Mouse (Mus musculus) heart, adult 2 months (tissue): Measurements from ENCODE around the gene Cdc42ep2. TPM values are rescaled to one million over a fixed set of nuclear protein-coding genes. Genes with fewer than 3 reads are reported as not detected.

Experiments used
- DNase-seq, 2 experiments: peaks; one replicate each; pipeline ENCODE4 v3.0.0; 2021
- H3K27ac ChIP-seq: fragments of 200-600 bp; 2 replicates; pipeline ENCODE4 v1.8.1; 2022
- H3K27me3 ChIP-seq: fragments of 200-500 bp; 2 replicates; pipeline ENCODE4 v1.6.1; 2012; ENCODE audit warnings: mild to moderate bottlenecking, low read length, inconsistent platforms, mixed read lengths; ENCODE audit not compliant: control insufficient read depth, insufficient read depth
- H3K36me3 ChIP-seq: fragments of 200-500 bp; 2 replicates; pipeline ENCODE4 v1.6.1; 2012; ENCODE audit warnings: low read length, inconsistent platforms; ENCODE audit not compliant: control insufficient read depth, insufficient read depth
- H3K4me1 ChIP-seq: fragments of 200-500 bp; 2 replicates; pipeline ENCODE4 v1.6.1; 2011; ENCODE audit warnings: low read length; ENCODE audit not compliant: control insufficient read depth, insufficient read depth
- H3K4me3 ChIP-seq: fragments of 200-600 bp; 2 replicates; pipeline ENCODE4 v1.8.1; 2022
- H3K79me2 ChIP-seq: fragments of 200-500 bp; replicated peaks from 2 replicates; pipeline ENCODE4 v1.6.1; 2012; ENCODE audit warnings: mild to moderate bottlenecking, inconsistent platforms, low read length, moderate library complexity, mixed read lengths; ENCODE audit not compliant: control insufficient read depth, insufficient read depth
- H3K9ac ChIP-seq: fragments of 200-500 bp; 2 replicates; pipeline ENCODE4 v1.6.1; 2012; ENCODE audit warnings: low read depth, mild to moderate bottlenecking, control low read depth, inconsistent platforms, low read length, mixed read lengths
- CTCF ChIP-seq: fragments of 200-600 bp; IDR thresholded peaks from 2 replicates; pipeline ENCODE4 v1.8.1; 2022; ENCODE audit warnings: antibody characterized with exemption, mild to moderate bottlenecking, moderate library complexity
- EP300 ChIP-seq: fragments of 200-500 bp; IDR thresholded peaks from 2 replicates; pipeline ENCODE4 v1.6.1; 2011; ENCODE audit warnings: low read depth, low read length, control low read depth; ENCODE audit not compliant: insufficient read depth
- POLR2A ChIP-seq: fragments of 200-500 bp; IDR thresholded peaks from 2 replicates; pipeline ENCODE4 v1.6.1; 2011; ENCODE audit warnings: mild to moderate bottlenecking, low read depth, low read length, control low read depth; ENCODE audit not compliant: insufficient read depth
- WGBS: fragments of 180-500 bp; shearing (Covaris S2); methylation state at CpG from one replicate; pipeline ENCODE4 v1.1.7; 2018; 5-methylcytosine and 5-hydroxymethylcytosine counted together
- intact Hi-C: fragments of 180-260 bp; cut with DNase I; formaldehyde crosslinking; loops from one replicate; pipeline ENCODE4 v1.15.1; 2025
- polyA plus RNA-seq: library from polyadenylated mRNA; depleted of rRNA; stranded (reverse); fragments of >200 nt; gene quantifications from 2 replicates; pipeline ENCODE4 v1.2.3, GENCODE M21; 2012
- total RNA-seq, 2 experiments: library from RNA; stranded (reverse); gene quantifications; 2 replicates each; pipeline ENCODE4 v1.2.3; 2021

Gene Cdc42ep2
- total and polyA plus RNA-seq, 3 experiments: 8.0 to 11.7 (median 8.4) TPM

DNA sequence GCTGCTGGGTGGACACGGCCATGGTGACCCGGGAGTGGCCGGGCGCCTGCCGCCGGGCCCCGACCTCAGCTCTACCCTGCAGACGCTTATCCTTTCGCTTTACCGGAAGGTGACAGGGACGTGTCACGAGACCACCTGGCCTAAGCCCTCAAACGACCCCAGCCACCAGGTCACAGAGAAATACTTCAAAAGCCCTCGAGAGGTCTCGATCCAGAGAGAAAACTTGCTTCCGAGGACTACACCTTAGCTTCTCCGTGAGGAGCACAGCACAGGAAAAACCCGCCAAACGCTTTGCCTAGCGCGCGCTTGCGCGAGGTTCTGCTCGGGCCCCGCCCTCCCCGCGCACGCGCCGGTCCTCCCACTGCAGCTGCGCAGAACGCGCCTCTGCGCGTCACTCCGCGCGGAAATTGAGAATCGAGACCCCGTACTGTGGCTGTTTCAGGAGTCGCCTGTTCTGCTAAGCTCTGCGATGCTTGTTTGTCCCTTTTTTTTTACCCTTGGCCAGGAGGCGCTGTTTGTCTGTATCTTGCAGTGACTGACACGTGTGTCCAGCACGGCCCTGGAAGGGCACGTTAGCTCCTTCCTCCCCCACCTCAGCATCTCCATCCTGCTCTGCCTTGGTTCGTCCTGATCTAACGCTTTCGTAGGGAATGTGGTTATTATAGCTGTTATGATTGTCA, 39.4 kb upstream of the Cdc42ep2 start, which contains the start of gene Pola2:
Pola2 (minus strand) TSS at position 320 of the 680 bp plus-strand sequence.
- no peaks in the 10 kb centered on the region for H3K36me3 ChIP-seq
- WGBS: under 1% methylated on average over 50 of the region's 50 CpGs
- no peaks in the 10 kb centered on the region; the same call in 1 of the 2 replicates for H3K79me2 ChIP-seq
- peaks cover 2% of the 10 kb centered on the region for H3K4me1 ChIP-seq
- H3K4me3 ChIP-seq: peak within 1 kb of the TSS; percentile 75
- H3K27me3 ChIP-seq: no peaks in the 10 kb centered on the region
- intact Hi-C loops: loop anchor here (2.0 to 10.0 kb wide), 2 partner anchors 81 to 371 kb away; partner anchors contain the start of gene Men1
- DNase-seq: peak; percentile 92 to 93
- no peak; the same call in none of the 2 replicates for TF ChIP-seq POLR2A
- TF ChIP-seq EP300: 0 out of 2 replicates have a peak, but pooled peaks have one; percentile 21
- no peak for TF ChIP-seq CTCF
- peak within 1 kb of the TSS; percentile 70 for H3K9ac ChIP-seq
- peak within 1 kb of the TSS; percentile 72 for H3K27ac ChIP-seq

DNA sequence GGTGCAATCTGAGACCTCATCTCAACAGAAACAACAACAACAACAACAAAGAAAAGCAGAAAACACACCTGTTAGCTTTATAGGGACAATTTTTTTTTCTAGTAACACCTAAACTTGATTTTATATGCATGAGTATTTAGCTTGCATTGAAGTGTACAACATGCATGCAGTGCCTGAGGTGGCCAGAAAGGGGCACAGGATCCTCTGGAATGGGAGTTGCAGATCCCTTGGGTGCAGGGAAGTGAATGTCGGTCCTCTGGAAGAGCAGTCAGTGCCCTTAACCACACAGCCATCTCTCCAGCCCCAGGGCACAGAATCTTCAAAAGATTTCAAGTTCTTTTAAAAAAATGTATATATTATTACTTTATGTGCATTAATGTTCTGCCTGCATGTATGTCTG, 38.0 kb upstream of the Cdc42ep2 start:
- Histone ChIP-seq H3K4me1 (peaks cover 2% of the 10 kb centered on the region), H3K9ac (no peak overlapping the region), H3K27ac (no peak overlapping the region), H3K79me2 (no peaks in the 10 kb centered on the region; the same call in 1 of the 2 replicates), H3K27me3 (no peaks in the 10 kb centered on the region), H3K36me3 (no peaks in the 10 kb centered on the region), H3K4me3 (no peak overlapping the region)
- 7% methylated on average over 1 of the region's 1 CpGs for WGBS
- no peak for DNase-seq
- intact Hi-C loops: loop anchor here (10.0 kb wide), 1 partner anchor 372 kb away; the partner anchor contains the start of gene Men1
- TF ChIP-seq CTCF (no peak), EP300 (no peak), POLR2A (no peak)

DNA sequence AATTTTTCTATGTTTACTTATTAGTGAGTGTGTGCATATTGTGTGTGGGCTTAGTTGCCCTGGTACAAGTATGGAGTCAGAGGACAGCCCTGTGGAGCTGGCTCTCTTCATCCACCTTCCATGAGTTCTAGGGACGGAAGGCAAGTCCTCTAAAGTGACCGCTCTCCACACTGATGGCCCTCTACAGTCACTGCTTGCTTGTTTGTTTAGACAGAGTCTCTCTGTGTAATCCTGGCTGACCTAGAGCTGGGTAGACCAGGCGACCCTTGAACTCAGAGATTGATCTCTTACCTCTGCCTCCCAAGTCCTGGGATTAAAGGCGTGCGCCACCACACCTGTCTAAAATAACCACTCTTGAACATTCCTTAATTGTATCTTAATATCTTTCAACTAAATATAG, 32.8 kb upstream of the Cdc42ep2 start:
- no peaks in the 10 kb centered on the region for H3K27me3 ChIP-seq
- H3K27ac ChIP-seq: no peak overlapping the region
- H3K4me3 ChIP-seq: no peak overlapping the region
- H3K79me2 ChIP-seq: no peaks in the 10 kb centered on the region; the same call in 1 of the 2 replicates
- H3K9ac ChIP-seq: no peak overlapping the region
- no peak for DNase-seq
- intact Hi-C loops: loop anchor here (5.0 kb wide), 1 partner anchor 170 kb away; no protein-coding TSS in a partner anchor
- H3K4me1 ChIP-seq: peaks cover 18% of the 10 kb centered on the region
- TF ChIP-seq CTCF: no peak
- no peak for TF ChIP-seq EP300
- no peak for TF ChIP-seq POLR2A
- 91% methylated on average over 5 of the region's 5 CpGs for WGBS
- H3K36me3 ChIP-seq: no peaks in the 10 kb centered on the region

DNA sequence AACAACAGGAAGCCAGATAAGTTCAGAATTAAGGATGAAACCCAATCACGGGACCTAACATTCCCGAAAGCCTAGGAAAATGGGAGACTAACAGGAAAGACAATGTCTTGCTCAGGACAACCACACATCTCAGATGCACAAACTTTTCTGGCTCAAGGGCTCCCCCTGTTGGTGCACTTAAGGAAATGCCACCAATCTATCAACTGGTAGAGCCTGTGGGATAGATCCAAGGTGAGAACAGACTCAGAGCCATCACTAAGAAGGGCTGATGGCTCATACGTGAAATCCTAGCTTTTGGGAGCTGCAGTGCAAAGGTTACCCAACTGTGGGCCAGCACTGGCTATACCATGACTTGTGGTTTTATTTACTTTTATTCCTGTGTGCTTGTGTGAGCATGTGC, 32.1 kb upstream of the Cdc42ep2 start:
- DNase-seq: peak; percentile 85 to 86
- Histone ChIP-seq H3K79me2 (no peaks in the 10 kb centered on the region; the same call in 1 of the 2 replicates), H3K36me3 (no peaks in the 10 kb centered on the region), H3K27me3 (no peaks in the 10 kb centered on the region), H3K27ac (peak overlapping the region; percentile 77), H3K4me3 (no peak overlapping the region), H3K9ac (no peak overlapping the region), H3K4me1 (peaks cover 21% of the 10 kb centered on the region)
- 8% methylated on average over 3 of the region's 3 CpGs for WGBS
- intact Hi-C loops: loop anchor here (1.0 to 5.0 kb wide), 2 partner anchors 32 to 169 kb away; partner anchors contain the start of gene Cdc42ep2
- TF ChIP-seq EP300: peak; percentile 87; the same call in 1 of the 2 replicates
- TF ChIP-seq CTCF: peak; percentile 93
- no peak for TF ChIP-seq POLR2A

DNA sequence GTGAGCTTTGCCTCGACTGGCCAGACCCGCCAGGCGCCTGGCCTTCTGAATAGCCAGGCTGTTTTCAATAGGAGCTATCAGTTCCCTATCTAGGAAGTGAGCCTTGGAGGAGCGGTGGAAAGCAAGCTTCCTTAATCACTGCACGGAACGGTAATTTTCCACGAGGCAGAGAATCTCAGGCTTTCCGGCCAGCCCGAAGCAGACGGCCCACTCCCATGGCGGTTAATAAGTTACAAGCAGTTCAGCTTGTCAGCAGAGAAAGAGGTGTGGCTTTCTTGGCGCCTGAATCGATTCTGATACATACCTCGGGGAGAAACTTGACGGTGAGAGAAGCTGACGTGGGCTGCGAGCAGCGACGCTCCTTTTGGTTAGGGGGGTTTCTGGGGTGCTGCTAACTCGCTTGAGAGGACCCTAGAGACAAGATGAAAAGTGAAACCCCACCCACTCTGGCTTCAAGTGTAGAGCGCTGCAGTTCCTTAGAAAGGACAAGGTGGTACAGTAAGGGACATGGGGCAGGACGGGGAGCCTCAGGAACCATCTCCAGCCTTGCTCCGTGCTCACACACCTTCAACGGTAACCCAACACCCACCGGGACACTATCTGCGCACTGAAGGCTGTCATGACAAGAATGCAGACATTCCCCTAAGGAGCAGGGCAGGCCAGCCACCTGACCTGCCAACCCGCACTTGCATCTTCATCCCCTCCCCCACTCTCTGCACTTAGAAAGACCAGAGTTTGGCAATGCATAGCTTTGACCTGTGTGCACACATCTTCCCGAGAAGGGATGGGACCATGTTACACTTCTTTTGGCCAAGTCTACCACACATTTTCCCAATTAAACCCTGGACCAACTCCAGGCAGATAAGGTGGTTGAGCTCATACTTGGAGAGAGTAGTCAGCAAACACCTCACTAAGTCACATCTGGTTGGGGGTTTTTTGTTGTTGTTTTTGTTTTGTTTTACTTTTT, 31.4 kb upstream of the Cdc42ep2 start:
- peak overlapping the region; percentile 77 for H3K27ac ChIP-seq
- no peaks in the 10 kb centered on the region for H3K27me3 ChIP-seq
- peak; percentile 63 to 76 for DNase-seq
- H3K4me3 ChIP-seq: peak overlapping the region; percentile 42
- no peak for TF ChIP-seq CTCF
- peak; percentile 38; the same call in 1 of the 2 replicates for TF ChIP-seq POLR2A
- peak; percentile 90 for TF ChIP-seq EP300
- H3K79me2 ChIP-seq: no peaks in the 10 kb centered on the region
- intact Hi-C loops: loop anchor here (1.0 to 5.0 kb wide), 2 partner anchors 32 to 169 kb away; partner anchors contain the start of gene Cdc42ep2
- no peaks in the 10 kb centered on the region for H3K36me3 ChIP-seq
- H3K9ac ChIP-seq: peak overlapping the region; percentile 3
- WGBS: 28% methylated on average over 28 of the region's 28 CpGs
- peaks cover 21% of the 10 kb centered on the region for H3K4me1 ChIP-seq

DNA sequence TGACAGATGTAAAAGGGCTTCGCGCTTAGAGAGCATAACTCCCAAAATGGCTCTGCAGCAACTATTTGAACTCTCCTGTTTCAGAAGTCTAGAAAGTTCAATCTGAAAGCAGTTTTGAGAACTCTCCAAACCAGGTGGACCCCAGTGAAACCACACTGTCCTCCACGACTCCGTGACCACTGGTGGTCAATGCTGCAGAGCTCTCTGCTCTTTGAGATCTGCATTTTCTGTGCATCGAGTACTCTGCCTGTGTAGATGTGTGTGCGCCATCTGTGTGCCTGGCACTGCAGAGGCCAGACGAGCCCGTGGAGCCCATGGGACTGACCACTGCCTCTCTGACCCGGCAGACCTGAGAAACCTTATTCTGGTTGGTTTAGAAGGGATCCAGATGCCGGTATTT, 30.3 kb upstream of the Cdc42ep2 start:
- Histone ChIP-seq H3K27me3 (no peaks in the 10 kb centered on the region), H3K9ac (no peak overlapping the region), H3K4me1 (peaks cover 23% of the 10 kb centered on the region), H3K27ac (peak overlapping the region; percentile 77), H3K79me2 (no peaks in the 10 kb centered on the region), H3K4me3 (no peak overlapping the region), H3K36me3 (no peaks in the 10 kb centered on the region)
- intact Hi-C loops: loop anchor here (5.0 kb wide), 1 partner anchor 168 kb away; no protein-coding TSS in a partner anchor
- DNase-seq: no peak
- WGBS: 80% methylated on average over 10 of the region's 10 CpGs
- TF ChIP-seq CTCF: no peak
- no peak for TF ChIP-seq EP300
- no peak for TF ChIP-seq POLR2A
